Mouse (Mus musculus) erythroblast, embryonic 14.5 days (primary cell): ENCODE results near the gene Poc1a. TPM values are rescaled to one million over a fixed set of nuclear protein-coding genes. Genes with fewer than 3 reads are reported as not detected.

Source experiments
- H3K27me3 ChIP-seq: 2 replicates; pipeline ENCODE4 v1.6.1; 2012; ENCODE audit warnings: inconsistent platforms; ENCODE audit not compliant: control insufficient read depth
- H3K36me3 ChIP-seq: 2 replicates; pipeline ENCODE4 v1.6.1; 2012; ENCODE audit warnings: mild to moderate bottlenecking, inconsistent platforms; ENCODE audit not compliant: control insufficient read depth
- H3K4me1 ChIP-seq: 2 replicates; pipeline ENCODE4 v1.6.1; 2012; ENCODE audit warnings: inconsistent platforms; ENCODE audit not compliant: control insufficient read depth
- H3K4me3 ChIP-seq: replicated peaks from 2 replicates; pipeline ENCODE3; 2012; ENCODE audit warnings: moderate library complexity, mild to moderate bottlenecking, inconsistent platforms
- H3K9me3 ChIP-seq: 2 replicates; pipeline ENCODE4 v1.6.1; 2012; ENCODE audit warnings: low read length, inconsistent platforms, mixed read lengths; ENCODE audit not compliant: control insufficient read depth
- GATA1 ChIP-seq: IDR thresholded peaks from 2 replicates; pipeline ENCODE4 v1.6.1; 2012; ENCODE audit warnings: low read length, inconsistent platforms, mixed read lengths
- TAL1 ChIP-seq: IDR thresholded peaks from 3 replicates; pipeline ENCODE4 v1.6.1; 2012; ENCODE audit warnings: low read length, inconsistent platforms, mixed read lengths
- polyA plus RNA-seq: library from polyadenylated mRNA; stranded (reverse); fragments of >175 nt; gene quantifications from 2 replicates; pipeline ENCODE4 v1.2.3, GENCODE M21; 2012

Poc1a gene
- 1.8 and 3.7 TPM in 2 replicates for polyA plus RNA-seq

DNA sequence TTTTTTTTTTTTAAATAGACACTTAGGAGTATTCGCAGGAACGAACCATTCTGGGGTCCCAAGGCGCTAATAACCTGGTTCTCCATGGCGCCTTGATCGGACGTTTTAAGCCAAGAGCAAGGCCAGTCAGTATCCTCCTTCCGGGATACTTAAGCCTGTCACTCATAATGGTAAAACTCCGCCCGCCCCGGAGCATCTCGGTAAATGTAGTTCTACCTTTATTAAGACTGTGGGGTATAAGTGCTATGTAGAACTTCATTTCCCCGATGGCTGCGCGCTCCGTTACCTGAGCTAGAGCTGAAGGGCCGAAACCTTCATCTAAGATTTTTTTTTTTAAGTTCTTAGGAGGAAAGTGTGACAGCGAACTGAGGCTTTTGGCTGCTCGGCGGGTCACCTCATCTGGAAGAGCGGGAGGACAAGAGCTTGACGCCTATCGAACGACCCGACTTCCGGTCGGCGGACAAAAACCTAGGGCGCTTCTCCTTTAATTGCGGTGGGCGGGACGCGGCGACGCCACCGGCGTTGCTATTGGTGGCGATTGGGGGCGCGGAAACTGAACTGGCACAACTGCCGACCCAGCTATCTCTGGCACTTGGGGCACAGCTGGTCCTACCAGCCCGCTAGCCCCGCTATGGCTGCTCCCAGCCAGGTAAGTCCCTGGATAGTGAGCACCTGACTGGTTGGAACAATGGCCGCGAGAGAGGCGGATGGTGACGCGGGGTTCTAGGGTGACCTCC lies at the start of gene Poc1a:
Poc1a (plus strand) TSS at position 254 of the 737 bp plus-strand sequence.
- TF ChIP-seq GATA1, result no peak; the same call in 1 of the 2 replicates
- TF ChIP-seq TAL1, result no peak
- Histone ChIP-seq H3K27me3 (no peaks in the 10 kb centered on the region), H3K36me3 (peaks cover 30% of the 10 kb centered on the region), H3K4me3 (peak within 1 kb of the TSS; percentile 70), H3K9me3 (no peaks in the 10 kb centered on the region), H3K4me1 (peaks cover 26% of the 10 kb centered on the region)

DNA sequence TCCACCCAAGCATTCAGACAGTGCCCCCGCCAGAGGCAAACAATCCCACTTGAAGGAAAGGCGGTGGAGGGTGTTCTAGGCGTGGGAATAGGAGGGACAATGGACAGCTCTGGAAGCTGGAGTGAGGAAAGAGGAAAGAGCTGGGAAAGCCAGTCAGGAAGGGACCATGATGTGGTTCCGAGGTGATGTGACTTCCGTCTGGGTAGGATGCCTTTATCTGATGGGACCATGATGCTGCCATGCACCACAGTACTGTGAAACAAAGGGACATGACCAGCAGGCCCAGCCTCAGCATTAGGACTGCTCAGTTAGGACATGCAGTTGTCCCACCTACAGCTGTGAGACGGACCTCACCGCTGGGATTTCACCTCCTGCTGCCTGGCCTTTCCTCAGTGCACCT lies 49.6 kb upstream of the Poc1a start:
- no peak overlapping the region for H3K4me3 ChIP-seq

DNA sequence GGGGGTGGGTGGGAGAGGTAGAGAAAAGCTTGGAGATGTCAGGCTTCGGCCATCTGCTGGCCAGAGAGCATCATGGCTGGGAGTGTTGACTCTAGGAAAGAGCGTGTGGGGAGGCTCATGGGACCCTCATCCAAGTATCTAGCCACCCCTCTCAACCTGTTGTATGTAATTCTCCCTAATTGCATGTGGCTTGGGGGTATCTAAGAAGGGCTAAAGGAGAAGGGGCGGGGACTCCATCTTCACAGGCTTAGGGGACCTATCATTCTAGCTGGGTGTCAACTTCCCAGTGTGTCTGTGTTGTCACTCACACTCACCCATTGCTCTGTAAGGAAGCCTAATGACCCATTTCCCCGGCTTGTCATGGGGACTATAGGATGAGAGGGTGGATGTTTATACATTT lies 49.0 kb upstream of the Poc1a start:
- Histone ChIP-seq H3K4me1 (no peaks in the 10 kb centered on the region), H3K36me3 (peaks cover 35% of the 10 kb centered on the region), H3K9me3 (no peaks in the 10 kb centered on the region), H3K4me3 (no peak overlapping the region), H3K27me3 (peaks cover 3% of the 10 kb centered on the region)
- TF ChIP-seq TAL1 (no peak), GATA1 (no peak)

More for the DNA sequence above, 49.6 kb upstream of the Poc1a start:
- Histone ChIP-seq H3K9me3 (no peaks in the 10 kb centered on the region), H3K36me3 (peaks cover 29% of the 10 kb centered on the region), H3K27me3 (peaks cover 7% of the 10 kb centered on the region), H3K4me1 (0 out of 2 replicates have a peak, but pooled peaks cover 1% of the 10 kb centered on the region)
- TF ChIP-seq TAL1, result no peak
- TF ChIP-seq GATA1, result no peak

DNA sequence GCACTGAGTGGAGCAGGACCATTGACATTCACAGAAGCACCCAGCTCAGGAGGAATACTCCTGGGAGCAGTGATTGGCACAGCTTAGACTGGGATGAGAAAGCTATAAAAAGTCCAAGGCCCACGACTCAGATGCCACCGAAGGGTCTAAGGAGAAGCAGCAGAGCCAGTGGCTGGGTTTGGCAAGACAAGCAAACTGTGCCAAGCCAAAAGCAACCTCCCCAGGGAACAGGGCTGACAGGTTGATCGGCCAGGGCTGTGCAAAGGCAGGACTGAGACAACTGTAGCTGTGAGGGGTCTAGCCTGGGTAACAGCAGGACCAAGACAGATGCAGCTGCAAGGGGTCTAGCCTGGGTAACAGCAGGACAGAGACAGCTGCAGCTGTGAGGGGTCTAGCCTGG lies 47.9 kb upstream of the Poc1a start:
- H3K4me3 ChIP-seq, result no peak overlapping the region
- H3K27me3 ChIP-seq, result no peaks in the 10 kb centered on the region
- TF ChIP-seq TAL1, result no peak
- no peak for TF ChIP-seq GATA1
- H3K9me3 ChIP-seq, result no peaks in the 10 kb centered on the region
- no peaks in the 10 kb centered on the region for H3K4me1 ChIP-seq
- H3K36me3 ChIP-seq, result peaks cover 45% of the 10 kb centered on the region

DNA sequence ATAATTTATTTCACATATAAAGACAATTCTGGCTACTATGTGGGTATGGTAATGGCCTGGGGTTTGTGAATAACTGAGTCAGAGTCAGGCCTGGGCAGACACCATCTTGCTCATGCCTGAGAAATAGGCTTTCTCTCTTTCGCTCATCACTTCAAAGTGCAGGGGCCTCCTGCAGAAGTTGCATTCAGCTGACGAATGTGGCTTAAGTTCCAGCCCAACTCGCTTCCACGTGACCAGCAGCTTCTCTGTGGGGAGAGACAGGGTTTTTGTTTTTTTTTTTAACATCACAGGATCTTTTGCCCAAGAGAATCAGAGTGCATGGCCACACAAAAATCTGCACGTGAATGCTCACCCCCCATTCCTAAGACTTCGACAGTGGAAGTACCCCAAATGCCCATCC lies 46.9 kb upstream of the Poc1a start:
- peaks cover 55% of the 10 kb centered on the region for H3K36me3 ChIP-seq

DNA sequence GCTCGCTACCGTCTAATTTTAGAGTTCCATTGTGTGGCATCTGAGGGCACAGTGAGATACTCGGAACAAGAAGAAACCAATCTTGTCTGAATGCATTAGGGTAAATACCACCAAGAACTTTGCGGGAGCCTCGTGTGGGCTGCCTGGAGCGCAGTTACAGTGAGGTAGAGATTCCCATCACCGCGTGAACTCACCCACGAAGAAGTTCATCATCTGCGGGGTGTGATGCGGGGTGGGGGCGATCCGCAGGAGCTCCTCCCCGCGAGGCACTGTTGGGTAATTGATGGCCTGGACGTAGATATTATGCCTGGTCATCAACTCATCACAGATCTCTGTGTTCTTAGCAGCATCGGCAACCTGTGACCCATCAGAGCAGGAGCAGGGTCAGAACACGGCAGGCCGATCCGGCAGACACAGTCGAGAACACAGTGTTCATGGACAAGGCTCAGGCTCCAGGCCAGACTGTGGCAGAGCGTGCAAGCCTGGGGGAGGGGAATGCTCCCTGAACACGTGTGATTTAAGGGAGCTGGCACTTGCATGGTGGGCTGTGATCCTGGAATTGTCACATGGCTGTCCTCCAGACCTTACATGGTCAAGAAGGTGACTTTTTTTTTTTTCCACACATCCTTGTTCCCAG lies 45.5 kb upstream of the Poc1a start:
- no peaks in the 10 kb centered on the region for H3K9me3 ChIP-seq
- no peak for TF ChIP-seq TAL1
- TF ChIP-seq GATA1, result no peak
- peaks cover 66% of the 10 kb centered on the region for H3K36me3 ChIP-seq
- H3K4me1 ChIP-seq, result no peaks in the 10 kb centered on the region
- H3K27me3 ChIP-seq, result no peaks in the 10 kb centered on the region
- no peak overlapping the region for H3K4me3 ChIP-seq

More for the DNA sequence above, 46.9 kb upstream of the Poc1a start:
- Histone ChIP-seq H3K4me3 (no peak overlapping the region), H3K9me3 (no peaks in the 10 kb centered on the region), H3K27me3 (no peaks in the 10 kb centered on the region), H3K4me1 (no peaks in the 10 kb centered on the region)
- TF ChIP-seq GATA1 (no peak), TAL1 (no peak)

DNA sequence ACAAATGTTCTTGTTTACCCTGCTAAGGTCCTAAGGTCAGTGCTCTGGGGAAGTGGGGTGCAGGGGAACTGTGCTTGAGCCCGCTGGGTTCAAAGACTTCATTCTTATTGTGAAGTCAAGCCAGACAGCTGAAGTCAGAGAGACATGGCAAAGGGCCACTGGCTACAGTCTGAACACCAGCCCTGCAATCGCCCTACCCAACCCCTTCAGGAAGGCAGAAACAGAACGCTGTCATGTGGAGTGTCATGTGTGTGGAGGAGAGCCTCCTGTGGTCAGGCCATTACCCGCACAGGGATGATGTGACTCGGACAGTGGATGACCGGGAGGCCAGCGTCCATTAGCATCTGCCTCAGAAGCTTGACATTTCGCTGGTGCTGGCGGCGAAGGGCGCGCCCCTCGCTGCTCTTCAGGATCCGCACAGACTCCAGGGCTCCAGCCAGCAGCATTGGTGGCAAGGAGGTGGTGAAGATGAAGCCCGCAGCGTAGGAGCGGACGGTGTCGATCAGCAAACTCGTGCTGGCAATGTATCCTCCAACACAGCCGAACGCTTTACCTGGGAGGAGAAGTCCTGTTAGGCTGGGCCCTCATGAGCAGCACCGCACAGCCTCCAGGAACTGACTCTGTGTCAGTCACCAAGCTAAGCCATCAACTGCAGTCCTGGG lies 44.6 kb upstream of the Poc1a start:
- TF ChIP-seq GATA1 (no peak), TAL1 (no peak)
- no peaks in the 10 kb centered on the region for H3K27me3 ChIP-seq
- no peaks in the 10 kb centered on the region for H3K9me3 ChIP-seq
- H3K36me3 ChIP-seq, result peaks cover 74% of the 10 kb centered on the region
- no peaks in the 10 kb centered on the region for H3K4me1 ChIP-seq
- H3K4me3 ChIP-seq, result no peak overlapping the region

- Histone ChIP-seq H3K4me3 (no peak overlapping the region), H3K27me3 (no peaks in the 10 kb centered on the region), H3K4me1 (no peaks in the 10 kb centered on the region), H3K9me3 (no peaks in the 10 kb centered on the region), H3K36me3 (peaks cover 79% of the 10 kb centered on the region)
- no peak for TF ChIP-seq GATA1
- TF ChIP-seq TAL1, result no peak
These were observed 44.0 kb upstream of the Poc1a start for GRCm38 (mm10) chr9:106236818-106237211.

GRCm38 (mm10) chr9:106237401-106237800 lies 43.5 kb upstream of the Poc1a start:
- TF ChIP-seq GATA1 (no peak), TAL1 (no peak)
- H3K9me3 ChIP-seq, result no peaks in the 10 kb centered on the region

More at GRCm38 (mm10) chr9:106237401-106237800, 43.5 kb upstream of the Poc1a start:
- no peak overlapping the region for H3K4me3 ChIP-seq
- peaks cover 85% of the 10 kb centered on the region for H3K36me3 ChIP-seq
- H3K27me3 ChIP-seq, result no peaks in the 10 kb centered on the region
- H3K4me1 ChIP-seq, result no peaks in the 10 kb centered on the region
